Mouse (Mus musculus): ENCODE data around the gene Mfap5. TPM values are rescaled to one million over a fixed set of nuclear protein-coding genes. Genes with fewer than 3 reads are reported as not detected.
"Not testable (repeated sequence)": the region's sequence is repeated elsewhere in the genome, so short reads cannot be mapped to it uniquely, and the experiment has no call there.

Mfap5 gene
- polyA plus RNA-seq, 1 experiment from 2014 or later: 32.0 TPM

DNA sequence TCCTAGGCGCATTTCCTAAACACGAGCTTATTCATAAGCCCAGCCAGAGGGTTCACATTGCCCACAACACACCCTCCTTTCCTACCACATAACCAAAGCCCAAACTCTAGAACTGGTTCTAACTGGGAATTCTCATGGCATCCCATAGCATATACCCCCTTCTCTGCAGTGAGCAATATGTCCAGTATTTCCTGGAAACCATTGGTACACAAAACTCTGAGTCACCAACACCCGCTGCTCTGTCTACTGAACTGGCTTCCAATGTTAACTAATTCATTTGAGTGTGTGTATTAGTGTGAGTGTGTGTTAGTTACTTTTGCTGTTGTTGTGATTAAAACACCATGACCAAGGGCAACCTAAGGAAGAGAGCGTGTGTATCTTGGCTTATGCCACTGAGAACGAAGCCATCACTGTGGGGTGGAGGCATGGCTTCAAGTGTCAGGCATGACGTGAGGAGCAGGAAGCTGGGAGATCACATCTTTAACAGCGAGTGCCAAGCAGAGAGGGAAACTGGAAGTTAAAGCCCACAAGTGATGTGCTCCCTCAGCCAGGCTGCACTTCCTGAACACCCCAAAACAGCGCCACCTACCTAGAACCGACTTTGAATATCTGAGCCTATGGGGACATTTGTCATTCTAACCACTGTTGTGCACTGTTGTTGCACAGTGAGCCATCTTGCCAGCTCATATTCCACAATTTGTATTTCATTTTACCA is 59.6 kb downstream of the Mfap5 start:
- Histone ChIP-seq H3K9me3 (replicated peaks; ENCODE audit: control insufficient read depth, low read length) (no peaks in the 10 kb centered on the region), H3K27me3 (ENCODE audit: control insufficient read depth, insufficient read depth, low read length) (peaks cover 15% of the 10 kb centered on the region), H3K27ac (ENCODE audit: low read length) (no peak overlapping the region), H3K4me3 (ENCODE audit: low read length) (no peak overlapping the region), H3K36me3 (ENCODE audit: control insufficient read depth, insufficient read depth) (no peaks in the 10 kb centered on the region), H3K4me2 (ENCODE audit: low read depth, low read length) (no peak overlapping the region), H3K4me1 (ENCODE audit: control insufficient read depth, insufficient read depth, low read length) (no peaks in the 10 kb centered on the region), H3K9ac (ENCODE audit: low read length) (no peak overlapping the region)
- WGBS: 82% methylated on average over 9 of the region's 9 CpGs
- no peak for ATAC-seq (replicated peaks; ENCODE audit: extremely low read depth, insufficient read depth, low FRiP score)

DNA sequence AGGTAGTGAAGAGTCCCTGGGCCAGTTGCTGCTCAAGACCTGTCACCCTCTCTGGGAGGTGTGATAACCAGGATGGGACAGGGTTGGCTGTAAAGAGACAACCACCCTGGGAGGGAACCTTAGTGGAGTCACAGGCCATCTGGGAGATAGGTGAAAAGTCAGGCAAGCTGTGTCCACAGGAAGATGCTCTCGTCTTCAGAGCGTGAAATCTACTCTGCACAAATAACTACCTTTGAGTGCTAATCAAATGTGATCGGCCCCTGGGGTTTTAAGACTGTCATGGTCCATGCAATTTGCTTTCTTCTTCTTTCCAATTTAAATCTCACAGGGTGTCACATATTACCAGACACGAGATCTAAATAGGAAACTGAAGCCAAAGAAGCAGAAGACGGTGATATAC is 63.5 kb downstream of the Mfap5 start:
- Histone ChIP-seq H3K4me1 (ENCODE audit: control insufficient read depth, insufficient read depth, low read length) (0 out of 2 replicates have a peak, but pooled peaks cover 3% of the 10 kb centered on the region), H3K9ac (ENCODE audit: low read length) (no peak overlapping the region), H3K4me2 (ENCODE audit: low read depth, low read length) (no peak overlapping the region), H3K36me3 (ENCODE audit: control insufficient read depth, insufficient read depth) (no peaks in the 10 kb centered on the region), H3K27me3 (ENCODE audit: control insufficient read depth, insufficient read depth, low read length) (no peaks in the 10 kb centered on the region), H3K4me3 (ENCODE audit: low read length) (no peak overlapping the region), H3K27ac (ENCODE audit: low read length) (no peak overlapping the region), H3K9me3 (replicated peaks; ENCODE audit: control insufficient read depth, low read length) (no peaks in the 10 kb centered on the region)
- 48% methylated on average over 5 of the region's 5 CpGs for WGBS
- ATAC-seq (replicated peaks; ENCODE audit: extremely low read depth, insufficient read depth, low FRiP score): no peak

DNA sequence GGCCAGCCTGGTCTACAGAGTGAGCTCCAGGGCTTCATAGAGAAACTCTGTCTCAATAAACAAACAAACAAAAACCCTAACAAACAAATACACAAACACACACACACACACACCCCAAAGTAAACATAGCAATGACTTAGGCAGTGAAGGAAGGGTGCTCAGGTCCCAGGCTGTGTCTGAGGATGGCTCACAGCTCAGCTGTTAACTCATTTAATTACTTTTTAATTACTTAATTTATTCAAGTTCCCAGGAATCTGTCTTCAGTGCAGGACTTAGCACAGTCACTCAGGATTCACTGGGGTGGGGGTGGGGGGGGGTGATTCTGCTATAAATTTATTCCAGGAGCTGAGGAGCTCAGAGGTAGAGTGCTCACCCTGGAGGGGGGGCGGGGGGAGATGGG is 64.1 kb downstream of the Mfap5 start:
- Histone ChIP-seq H3K4me1 (ENCODE audit: control insufficient read depth, insufficient read depth, low read length) (0 out of 2 replicates have a peak, but pooled peaks cover 3% of the 10 kb centered on the region), H3K27me3 (ENCODE audit: control insufficient read depth, insufficient read depth, low read length) (no peaks in the 10 kb centered on the region), H3K4me3 (ENCODE audit: low read length) (no peak overlapping the region), H3K36me3 (ENCODE audit: control insufficient read depth, insufficient read depth) (no peaks in the 10 kb centered on the region), H3K9me3 (replicated peaks; ENCODE audit: control insufficient read depth, low read length) (no peaks in the 10 kb centered on the region), H3K4me2 (ENCODE audit: low read depth, low read length) (no peak overlapping the region), H3K27ac (ENCODE audit: low read length) (no peak overlapping the region), H3K9ac (ENCODE audit: low read length) (no peak overlapping the region)
- ATAC-seq (replicated peaks; ENCODE audit: extremely low read depth, insufficient read depth, low FRiP score): no peak
- WGBS: 82% methylated on average over 1 of the region's 1 CpGs

DNA sequence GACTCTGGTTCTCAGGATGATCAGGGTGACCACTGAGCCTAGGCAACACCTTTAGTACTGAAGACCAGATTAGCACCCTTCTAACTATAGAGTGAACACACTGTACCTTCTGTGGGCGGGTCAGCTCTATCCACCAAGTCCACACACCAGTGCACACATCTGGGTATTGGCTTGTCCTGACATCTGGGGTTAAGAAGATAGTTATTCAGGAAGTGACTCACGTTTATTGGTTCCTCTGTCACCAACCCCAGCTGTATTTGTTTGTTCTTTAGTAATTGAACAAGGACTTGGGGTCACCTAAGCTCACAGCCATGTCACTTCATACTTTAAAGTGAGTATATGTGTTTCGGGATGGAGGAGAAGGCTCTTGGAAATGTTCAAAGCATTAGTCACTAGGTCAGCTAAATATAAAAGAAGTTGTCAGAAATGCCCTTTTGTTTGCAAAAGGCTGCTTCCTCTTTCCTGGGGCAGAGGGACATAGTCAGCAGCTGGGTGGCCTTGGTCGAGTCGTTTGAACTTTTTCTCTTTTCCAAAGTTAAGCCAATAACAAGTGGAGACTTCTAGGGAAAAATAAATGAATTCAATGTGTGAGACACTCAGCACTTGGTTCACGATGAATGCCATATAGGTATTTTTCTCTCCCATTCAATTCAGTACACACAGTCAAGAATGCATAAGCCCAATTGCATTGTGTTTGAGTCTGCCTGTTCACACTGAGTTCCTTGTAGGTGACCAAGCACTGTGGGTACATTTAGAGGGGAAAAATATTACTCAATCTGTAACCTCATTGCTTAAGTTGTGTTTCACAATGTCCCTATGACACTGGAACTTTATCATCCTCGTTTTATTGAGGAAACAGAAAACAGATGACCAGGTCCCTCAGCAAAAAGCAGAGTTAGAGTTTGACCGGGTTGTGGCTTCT is 65.3 kb downstream of the Mfap5 start:
- Histone ChIP-seq H3K4me2 (ENCODE audit: low read depth, low read length) (no peak overlapping the region), H3K4me1 (ENCODE audit: control insufficient read depth, insufficient read depth, low read length) (0 out of 2 replicates have a peak, but pooled peaks cover 3% of the 10 kb centered on the region), H3K36me3 (ENCODE audit: control insufficient read depth, insufficient read depth) (no peaks in the 10 kb centered on the region), H3K9me3 (replicated peaks; ENCODE audit: control insufficient read depth, low read length) (no peaks in the 10 kb centered on the region), H3K27me3 (ENCODE audit: control insufficient read depth, insufficient read depth, low read length) (no peaks in the 10 kb centered on the region), H3K27ac (ENCODE audit: low read length) (no peak overlapping the region), H3K4me3 (ENCODE audit: low read length) (no peak overlapping the region), H3K9ac (ENCODE audit: low read length) (no peak overlapping the region)
- 58% methylated on average over 8 of the region's 8 CpGs for WGBS
- ATAC-seq (replicated peaks; ENCODE audit: extremely low read depth, insufficient read depth, low FRiP score): no peak

DNA sequence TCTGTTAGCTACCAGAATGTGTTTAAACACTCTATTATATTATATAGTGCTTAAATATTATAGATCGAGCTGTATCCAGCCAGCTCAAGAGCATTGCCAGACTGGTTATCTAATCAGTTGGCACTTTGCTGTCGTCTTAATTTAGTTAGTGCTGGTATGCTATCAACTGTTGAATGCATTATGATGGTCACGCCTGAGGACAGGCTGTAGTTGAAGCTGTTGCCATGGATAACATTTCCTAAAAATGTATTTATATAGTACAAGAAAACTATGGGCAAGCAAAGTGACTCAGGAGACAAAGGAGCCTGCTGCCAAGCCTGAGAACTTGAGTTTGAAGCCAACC is 65.9 kb downstream of the Mfap5 start:
- 24% methylated on average over 3 of the region's 3 CpGs for WGBS
- H3K4me2 ChIP-seq (ENCODE audit: low read depth, low read length): no peak overlapping the region
- H3K27me3 ChIP-seq (ENCODE audit: control insufficient read depth, insufficient read depth, low read length): no peaks in the 10 kb centered on the region
- no peak for ATAC-seq (replicated peaks; ENCODE audit: extremely low read depth, insufficient read depth, low FRiP score)
- no peaks in the 10 kb centered on the region for H3K9me3 ChIP-seq (replicated peaks; ENCODE audit: control insufficient read depth, low read length)
- no peak overlapping the region for H3K27ac ChIP-seq (ENCODE audit: low read length)
- no peak overlapping the region for H3K4me3 ChIP-seq (ENCODE audit: low read length)
- 0 out of 2 replicates have a peak, but pooled peaks cover 3% of the 10 kb centered on the region for H3K4me1 ChIP-seq (ENCODE audit: control insufficient read depth, insufficient read depth, low read length)
- H3K9ac ChIP-seq (ENCODE audit: low read length): no peak overlapping the region
- no peaks in the 10 kb centered on the region for H3K36me3 ChIP-seq (ENCODE audit: control insufficient read depth, insufficient read depth)

DNA sequence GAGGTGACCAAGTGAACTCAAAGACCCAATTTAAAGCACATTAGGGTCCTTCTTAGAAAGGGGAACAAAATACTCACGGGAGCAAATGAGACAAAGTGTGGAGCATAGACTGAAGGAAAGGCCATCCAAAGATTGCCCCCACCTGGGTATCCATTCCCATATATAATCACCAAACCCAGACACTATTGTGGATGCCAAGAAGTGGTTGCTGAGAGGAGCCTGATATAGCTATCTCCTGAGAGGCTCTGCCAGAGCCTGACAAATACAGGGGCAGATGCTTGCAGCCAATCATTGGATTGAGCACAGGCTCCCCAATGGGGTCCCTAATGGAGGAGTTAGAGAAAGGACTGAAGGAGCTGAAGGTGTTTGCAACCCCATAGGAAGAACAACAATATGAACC is 69.4 kb downstream of the Mfap5 start:
- H3K4me1 ChIP-seq (ENCODE audit: control insufficient read depth, insufficient read depth, low read length); H3K27ac ChIP-seq (ENCODE audit: low read length); H3K36me3 ChIP-seq (ENCODE audit: control insufficient read depth, insufficient read depth); H3K4me3 ChIP-seq (ENCODE audit: low read length); H3K4me2 ChIP-seq (ENCODE audit: low read depth, low read length); H3K27me3 ChIP-seq (ENCODE audit: control insufficient read depth, insufficient read depth, low read length); ATAC-seq (replicated peaks; ENCODE audit: extremely low read depth, insufficient read depth, low FRiP score); H3K9ac ChIP-seq (ENCODE audit: low read length); H3K9me3 ChIP-seq (replicated peaks; ENCODE audit: control insufficient read depth, low read length): not testable (repeated sequence)
- WGBS: 90% methylated on average over 1 of the region's 1 CpGs

DNA sequence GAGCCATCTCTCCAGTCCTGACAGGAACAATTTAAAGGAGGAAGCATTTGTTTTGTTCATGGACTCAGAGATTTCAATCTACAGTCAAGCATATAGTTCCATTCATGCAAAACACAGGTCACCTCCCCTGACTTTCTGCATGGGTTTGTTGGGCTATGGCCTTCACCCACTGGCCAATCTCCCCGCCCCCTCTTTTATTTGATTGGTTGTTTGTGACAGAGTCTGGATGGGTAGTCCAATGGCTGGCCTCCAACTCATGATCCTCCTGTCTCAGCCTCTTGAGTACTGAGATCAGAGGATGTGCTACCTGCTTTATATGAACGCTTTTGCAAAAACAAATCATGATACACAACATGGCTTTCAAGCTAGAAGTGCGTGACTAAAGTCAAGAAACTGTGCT is 71.4 kb downstream of the Mfap5 start:
- Histone ChIP-seq H3K36me3 (ENCODE audit: control insufficient read depth, insufficient read depth) (no peaks in the 10 kb centered on the region), H3K9me3 (replicated peaks; ENCODE audit: control insufficient read depth, low read length) (no peaks in the 10 kb centered on the region), H3K9ac (ENCODE audit: low read length) (no peak overlapping the region), H3K4me3 (ENCODE audit: low read length) (no peak overlapping the region), H3K27ac (ENCODE audit: low read length) (no peak overlapping the region), H3K4me1 (ENCODE audit: control insufficient read depth, insufficient read depth, low read length) (no peaks in the 10 kb centered on the region), H3K4me2 (ENCODE audit: low read depth, low read length) (no peak overlapping the region), H3K27me3 (ENCODE audit: control insufficient read depth, insufficient read depth, low read length) (no peaks in the 10 kb centered on the region)
- 87% methylated on average over 3 of the region's 3 CpGs for WGBS
- ATAC-seq (replicated peaks; ENCODE audit: extremely low read depth, insufficient read depth, low FRiP score): no peak
